Mouse (Mus musculus) heart, adult 8-10 months (tissue): Measurements from ENCODE around the gene Haus4. TPM values are rescaled to one million over a fixed set of nuclear protein-coding genes. Genes with fewer than 3 reads are reported as not detected.
A peak's percentile ranks its signal among the peaks of the same experiment; 100 is the strongest.

Experiments
- DNase-seq: peaks from one replicate; pipeline ENCODE4 v3.0.0; 2022; ENCODE audit warnings: low spot score
- total RNA-seq, 4 experiments: library from RNA; stranded (reverse); gene quantifications; 2 replicates each; pipeline ENCODE4 v1.2.4; 2022

Haus4 gene
- total RNA-seq, 4 experiments from 2014 or later = 3.5 to 6.1 (median 4.1) TPM

- DNase-seq = no peak
Observed at GRCm38 (mm10) chr14:54572790-54573736, 18.6 kb upstream of the Haus4 start.

- DNase-seq = no peak
Observed at GRCm38 (mm10) chr14:54572122-54572521, 17.7 kb upstream of the Haus4 start.

- no peak for DNase-seq
Observed at GRCm38 (mm10) chr14:54569451-54570392, 15.3 kb upstream of the Haus4 start.

- DNase-seq = peak; percentile 78
Observed at GRCm38 (mm10) chr14:54568694-54569414, 14.4 kb upstream of the Haus4 start.

GRCm38 (mm10) chr14:54560527-54561242 lies 6.3 kb upstream of the Haus4 start:
- no peak for DNase-seq

- DNase-seq = no peak
Observed at GRCm38 (mm10) chr14:54557330-54557729, 2.9 kb upstream of the Haus4 start.

GRCm38 (mm10) chr14:54553454-54553974 lies 902 bp downstream of the Haus4 start:
- DNase-seq = no peak

GRCm38 (mm10) chr14:54544703-54545102 lies 9.7 kb downstream of the Haus4 start:
- DNase-seq = no peak

- no peak for DNase-seq
Observed at GRCm38 (mm10) chr14:54540771-54541170, 13.6 kb downstream of the Haus4 start.

GRCm38 (mm10) chr14:54538580-54538979 lies 15.8 kb downstream of the Haus4 start:
- no peak for DNase-seq

- DNase-seq = peak; percentile 80
Observed at GRCm38 (mm10) chr14:54528446-54529111, 25.8 kb downstream of the Haus4 start.

GRCm38 (mm10) chr14:54528007-54528393 lies 26.4 kb downstream of the Haus4 start:
- no peak for DNase-seq

GRCm38 (mm10) chr14:54527227-54528006 lies 27.0 kb downstream of the Haus4 start:
- DNase-seq = no peak

- DNase-seq = no peak
Observed at GRCm38 (mm10) chr14:54523600-54523999, 30.8 kb downstream of the Haus4 start.

GRCm38 (mm10) chr14:54516710-54517310 lies 37.6 kb downstream of the Haus4 start:
- DNase-seq = no peak

- DNase-seq = no peak
Observed at GRCm38 (mm10) chr14:54509774-54510173, 44.6 kb downstream of the Haus4 start.

GRCm38 (mm10) chr14:54503092-54503491 lies 51.3 kb downstream of the Haus4 start:
- DNase-seq = no peak

GRCm38 (mm10) chr14:54501365-54501764 lies 53.1 kb downstream of the Haus4 start:
- DNase-seq = no peak

GRCm38 (mm10) chr14:54499330-54499729 lies 55.1 kb downstream of the Haus4 start:
- no peak for DNase-seq
